8 mouse cellular contexts compared by ENCODE assay signal in the genomic region with DNA sequence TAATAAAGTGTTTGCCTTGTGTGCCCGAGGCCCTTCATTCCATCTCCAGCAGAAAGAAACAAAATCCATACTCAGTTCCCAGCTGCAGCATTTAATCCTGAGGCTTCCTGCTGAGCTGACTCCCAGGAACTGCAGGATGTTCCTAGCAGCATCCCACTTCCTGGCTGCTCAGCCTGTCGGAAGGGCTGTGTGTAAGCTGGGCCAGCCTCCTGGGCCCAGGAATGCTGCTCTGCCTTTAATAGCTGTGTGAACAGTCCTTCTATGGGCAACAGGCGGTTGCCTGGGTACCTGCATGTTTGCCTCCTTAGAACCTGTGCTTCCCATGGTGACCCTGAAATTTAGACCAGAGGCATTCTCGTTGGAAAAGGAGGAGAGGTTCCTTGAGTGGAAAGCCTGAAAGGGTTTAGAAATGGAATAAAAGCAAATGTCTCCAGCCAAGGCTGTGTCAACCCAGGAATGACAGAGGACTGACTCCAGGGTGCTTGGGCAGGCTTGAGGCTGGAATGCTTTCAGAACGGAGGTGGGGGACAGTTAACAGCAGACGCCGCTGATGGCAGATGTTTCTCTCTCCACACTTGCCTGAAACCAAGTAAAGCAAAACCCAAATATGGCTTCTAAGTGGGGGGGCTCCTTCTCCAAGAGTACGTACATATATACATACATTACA. TPM values are rescaled to one million over a fixed set of nuclear protein-coding genes. Genes with fewer than 3 reads are reported as not detected.
DNase-seq lines count a peak whose midpoint lies in the region; ATAC-seq and TF ChIP-seq lines count a peak whose summit lies in the region.

No protein-coding gene starts in this region.

- H3K4me3 ChIP-seq in bone marrow macrophage, adult 2 months (ENCODE audit: insufficient read depth, low read length), result peak overlapping the region; percentile 83
- peak overlapping the region; percentile 70 for H3K4me3 ChIP-seq in heart, postnatal 0 days (ENCODE audit: low read depth, low read length)
- H3K4me3 ChIP-seq in limb, embryonic 10.5 days, result peak overlapping the region; percentile 93
- peak overlapping the region; percentile 77; the same call in 1 of the 2 replicates for H3K4me3 ChIP-seq in midbrain, embryonic 16.5 days (ENCODE audit: low read depth, low read length)

- H3K9ac ChIP-seq in heart, postnatal 0 days (replicated peaks; ENCODE audit: low read depth, low read length), result peak overlapping the region; percentile 76
- H3K9ac ChIP-seq in midbrain, embryonic 16.5 days (ENCODE audit: low read depth, low read length), result no peak overlapping the region

- no peaks in the 10 kb centered on the region for H3K36me3 ChIP-seq in heart, postnatal 0 days (replicated peaks; ENCODE audit: control insufficient read depth, insufficient read depth, low read length)
- peaks cover 10% of the 10 kb centered on the region for H3K36me3 ChIP-seq in limb, embryonic 10.5 days
- H3K36me3 ChIP-seq in midbrain, embryonic 16.5 days (ENCODE audit: control insufficient read depth, insufficient read depth, low read length), result no peaks in the 10 kb centered on the region

- DNase-seq in cerebellum, adult 8-10 months, result peak; percentile 27
- DNase-seq in heart, postnatal 0 days (ENCODE audit: low spot score), result peak; percentile 85
- no peak for DNase-seq in limb, embryonic 10.5 days (ENCODE audit: low spot score)
- DNase-seq in thymus, postnatal 14 days, result no peak
- no peak for DNase-seq in left cerebral cortex, adult 9 months (ENCODE audit: low spot score in 2 of 2)

- no peak overlapping the region for H3K27ac ChIP-seq in bone marrow macrophage, adult 2 months (ENCODE audit: insufficient read depth, low read depth, low read length)
- H3K27ac ChIP-seq in heart, postnatal 0 days (ENCODE audit: low read depth), result peak overlapping the region; percentile 96
- 0 out of 2 replicates have a peak overlapping the region, but pooled peaks have one; percentile 25 for H3K27ac ChIP-seq in limb, embryonic 10.5 days
- H3K27ac ChIP-seq in midbrain, embryonic 16.5 days (ENCODE audit: low read length), result no peak overlapping the region

- 4% methylated on average over 8 of the region's 8 CpGs for WGBS in heart, postnatal 0 days
- 5% methylated on average over 8 of the region's 8 CpGs for WGBS in limb, embryonic 10.5 days
- WGBS in midbrain, embryonic 16.5 days, result 8% methylated on average over 8 of the region's 8 CpGs

- no peak for ATAC-seq in cerebellum, adult (ENCODE audit: insufficient number of reproducible peaks, low FRiP score, low TSS enrichment)
- ATAC-seq in heart, postnatal 0 days (ENCODE audit: insufficient read depth, low read depth), result peak; percentile 44
- ATAC-seq in midbrain, embryonic 16.5 days, result no peak

- H3K27me3 ChIP-seq in heart, postnatal 0 days (ENCODE audit: control insufficient read depth, insufficient read depth, low read length), result no peaks in the 10 kb centered on the region
- H3K27me3 ChIP-seq in limb, embryonic 10.5 days (ENCODE audit: low read depth, poor library complexity, severe bottlenecking), result peaks cover 20% of the 10 kb centered on the region
- H3K27me3 ChIP-seq in midbrain, embryonic 16.5 days (ENCODE audit: control insufficient read depth, insufficient read depth, low read depth, low read length), result peaks cover 16% of the 10 kb centered on the region

- no peak for TF ChIP-seq CTCF in bone marrow macrophage, adult 2 months (IDR thresholded peaks at IDR 0.05; ENCODE audit: low read depth, low read length)
- TF ChIP-seq CTCF in heart, postnatal 0 days (IDR thresholded peaks at IDR 0.05; ENCODE audit: low read depth), result no peak

- H3K4me2 ChIP-seq in heart, postnatal 0 days (ENCODE audit: low read depth, low read length), result peak overlapping the region; percentile 97
- H3K4me2 ChIP-seq in midbrain, embryonic 16.5 days (ENCODE audit: low read length), result peak overlapping the region; percentile 99

- TF ChIP-seq POLR2A in bone marrow macrophage, adult 2 months (IDR thresholded peaks at IDR 0.05; ENCODE audit: borderline replicate concordance, low read depth, low read length), result no peak

- TF ChIP-seq EP300 in heart, postnatal 0 days (IDR thresholded peaks at IDR 0.05; ENCODE audit: low read depth), result 0 out of 2 replicates have a peak, but pooled peaks have one; percentile 25

- no peaks in the 10 kb centered on the region for H3K9me3 ChIP-seq in heart, postnatal 0 days (replicated peaks; ENCODE audit: control insufficient read depth, low read length)
- H3K9me3 ChIP-seq in limb, embryonic 10.5 days (replicated peaks), result no peaks in the 10 kb centered on the region
- no peaks in the 10 kb centered on the region for H3K9me3 ChIP-seq in midbrain, embryonic 16.5 days (replicated peaks; ENCODE audit: control insufficient read depth, low read length, poor library complexity, severe bottlenecking)

- H3K4me1 ChIP-seq in bone marrow macrophage, adult 2 months (ENCODE audit: control insufficient read depth, insufficient read depth, low read length), result peaks cover 6% of the 10 kb centered on the region
- peaks cover 31% of the 10 kb centered on the region for H3K4me1 ChIP-seq in heart, postnatal 0 days (ENCODE audit: control insufficient read depth, insufficient read depth)
- H3K4me1 ChIP-seq in limb, embryonic 10.5 days, result peaks cover 52% of the 10 kb centered on the region
- peaks cover 24% of the 10 kb centered on the region for H3K4me1 ChIP-seq in midbrain, embryonic 16.5 days (ENCODE audit: control insufficient read depth, insufficient read depth, low read length)

RNA-seq across cellular contexts. Expression of a gene that starts 1.0 kb away (rescaled TPM):
- 11.7 and 13.3 TPM in 2 replicates for polyA plus RNA-seq in bone marrow macrophage, adult 2 months (2012; ENCODE audit: insufficient read depth, insufficient read length, missing spikeins)
- total RNA-seq in heart, postnatal 0 days (2014; rRNA removed; ENCODE audit: low replicate concordance), result 56.5 and 70.4 TPM in 2 replicates
- 24.7 and 31.8 TPM in 2 replicates for polyA plus RNA-seq in heart, postnatal 0 days (2015; fragmentation: Nextera tagmentation; extraction: Ambion mirVana)
- 9.7 and 10.6 TPM in 2 replicates for polyA plus RNA-seq in limb, embryonic 10.5 days (2016; fragmentation: Nextera tagmentation; extraction: Ambion mirVana)
- 3.0 and 3.4 TPM in 2 replicates for polyA plus RNA-seq in midbrain, embryonic 16.5 days (2015; fragmentation: Nextera tagmentation; extraction: Ambion mirVana)

RNA-seq across cellular contexts. Expression of a gene that starts 11.6 kb away (rescaled TPM):
- 10.1 and 11.0 TPM in 2 replicates for polyA plus RNA-seq in bone marrow macrophage, adult 2 months (2012; ENCODE audit: insufficient read depth, insufficient read length, missing spikeins)
- 8.0 and 10.7 TPM in 2 replicates for total RNA-seq in heart, postnatal 0 days (2014; rRNA removed; ENCODE audit: low replicate concordance)
- polyA plus RNA-seq in heart, postnatal 0 days (2015; fragmentation: Nextera tagmentation; extraction: Ambion mirVana), result 8.4 and 9.3 TPM in 2 replicates
- polyA plus RNA-seq in limb, embryonic 10.5 days (2016; fragmentation: Nextera tagmentation; extraction: Ambion mirVana), result 26.9 and 33.4 TPM in 2 replicates
- 21.2 and 24.4 TPM in 2 replicates for polyA plus RNA-seq in midbrain, embryonic 16.5 days (2015; fragmentation: Nextera tagmentation; extraction: Ambion mirVana)

RNA-seq across cellular contexts. Expression of a gene that starts 18.8 kb away (rescaled TPM):
- 29.8 and 33.7 TPM in 2 replicates for polyA plus RNA-seq in bone marrow macrophage, adult 2 months (2012; ENCODE audit: insufficient read depth, insufficient read length, missing spikeins)
- total RNA-seq in heart, postnatal 0 days (2014; rRNA removed; ENCODE audit: low replicate concordance), result 16.9 and 23.2 TPM in 2 replicates
- 22.0 and 27.4 TPM in 2 replicates for polyA plus RNA-seq in heart, postnatal 0 days (2015; fragmentation: Nextera tagmentation; extraction: Ambion mirVana)
- 36.0 and 43.1 TPM in 2 replicates for polyA plus RNA-seq in limb, embryonic 10.5 days (2016; fragmentation: Nextera tagmentation; extraction: Ambion mirVana)
- polyA plus RNA-seq in midbrain, embryonic 16.5 days (2015; fragmentation: Nextera tagmentation; extraction: Ambion mirVana), result 30.9 and 33.9 TPM in 2 replicates

RNA-seq across cellular contexts. Expression of a gene that starts 19.9 kb away (rescaled TPM):
- 7.5 and 11.4 TPM in 2 replicates for polyA plus RNA-seq in bone marrow macrophage, adult 2 months (2012; ENCODE audit: insufficient read depth, insufficient read length, missing spikeins)
- 1.7 and 11.3 TPM in 2 replicates for total RNA-seq in heart, postnatal 0 days (2014; rRNA removed; ENCODE audit: low replicate concordance)
- 6.5 and 9.0 TPM in 2 replicates for polyA plus RNA-seq in heart, postnatal 0 days (2015; fragmentation: Nextera tagmentation; extraction: Ambion mirVana)
- 24.5 and 26.5 TPM in 2 replicates for polyA plus RNA-seq in limb, embryonic 10.5 days (2016; fragmentation: Nextera tagmentation; extraction: Ambion mirVana)
- 19.3 and 21.5 TPM in 2 replicates for polyA plus RNA-seq in midbrain, embryonic 16.5 days (2015; fragmentation: Nextera tagmentation; extraction: Ambion mirVana)

RNA-seq across cellular contexts. Expression of a gene that starts 30.8 kb away (rescaled TPM):
- not detected in 2 replicates for polyA plus RNA-seq in bone marrow macrophage, adult 2 months (2012; ENCODE audit: insufficient read depth, insufficient read length, missing spikeins)
- total RNA-seq in heart, postnatal 0 days (2014; rRNA removed; ENCODE audit: low replicate concordance), result not detected in 2 replicates
- polyA plus RNA-seq in heart, postnatal 0 days (2015; fragmentation: Nextera tagmentation; extraction: Ambion mirVana), result 0.07 and 0.08 TPM in 2 replicates
- 0.35 and 0.65 TPM in 2 replicates for polyA plus RNA-seq in limb, embryonic 10.5 days (2016; fragmentation: Nextera tagmentation; extraction: Ambion mirVana)
- polyA plus RNA-seq in midbrain, embryonic 16.5 days (2015; fragmentation: Nextera tagmentation; extraction: Ambion mirVana), result 2.1 and 2.4 TPM in 2 replicates

Comparison
In these comparisons a context has a peak if more than half of its experiments do, and no peak if none do; other contexts are left out.
1. DNase-seq: peak in cerebellum, adult 8-10 months (single experiment) and heart, postnatal 0 days (single experiment); none in limb, embryonic 10.5 days (single experiment), thymus, postnatal 14 days (single experiment) and left cerebral cortex, adult 9 months (0 of 2).
2. H3K27ac ChIP-seq: peak in heart, postnatal 0 days (single experiment) and limb, embryonic 10.5 days (single experiment); none in bone marrow macrophage, adult 2 months (single experiment) and midbrain, embryonic 16.5 days (single experiment).
3. Peak in every context shown above with its lines, with median percentiles within 50 percentile points of each other: H3K4me3 ChIP-seq.